ENCODE assay signal across 10 mouse cellular contexts in genomic region chr11:106777395-106777794, GRCm38 (mm10). TPM values are rescaled to one million over a fixed set of nuclear protein-coding genes. Genes with fewer than 3 reads are reported as not detected.
DNase-seq lines count a peak whose midpoint lies in the region; ATAC-seq and TF ChIP-seq lines count a peak whose summit lies in the region.
"Had no signal": no experiment of that assay in that cellular context is flagged by ENCODE, and none has a peak within 500 bp of the region (broad histone marks: within the 10 kb centered on the region; RNA-seq: fewer than 3 reads in every experiment).

No protein-coding gene starts in this region.

- peaks cover 71% of the 10 kb centered on the region for H3K36me3 ChIP-seq in heart, embryonic 13.5 days
- H3K36me3 ChIP-seq in intestine, postnatal 0 days (ENCODE audit: control insufficient read depth, insufficient read depth) = peaks cover 48% of the 10 kb centered on the region
- peaks cover 30% of the 10 kb centered on the region for H3K36me3 ChIP-seq in liver, embryonic 16.5 days (ENCODE audit: control insufficient read depth, insufficient read depth)
- H3K36me3 ChIP-seq in forebrain, embryonic 12.5 days (replicated peaks) = peaks cover 60% of the 10 kb centered on the region

- H3K27me3 ChIP-seq in heart, embryonic 13.5 days (replicated peaks) = no peaks in the 10 kb centered on the region
- no peaks in the 10 kb centered on the region for H3K27me3 ChIP-seq in intestine, postnatal 0 days (replicated peaks; ENCODE audit: control insufficient read depth, insufficient read depth, low read length)
- H3K27me3 ChIP-seq in liver, embryonic 16.5 days (ENCODE audit: control insufficient read depth, insufficient read depth, low read depth, low read length) = no peaks in the 10 kb centered on the region
- no peaks in the 10 kb centered on the region for H3K27me3 ChIP-seq in forebrain, embryonic 12.5 days

- H3K4me3 ChIP-seq in heart, embryonic 13.5 days = peak overlapping the region; percentile 90; the same call in 1 of the 2 replicates
- 0 out of 2 replicates have a peak overlapping the region, but pooled peaks have one; percentile 55 for H3K4me3 ChIP-seq in intestine, postnatal 0 days (ENCODE audit: low read depth, low read length)
- H3K4me3 ChIP-seq in liver, embryonic 16.5 days (ENCODE audit: low read depth, low read length) = no peak overlapping the region
- no peak overlapping the region for H3K4me3 ChIP-seq in forebrain, embryonic 12.5 days (replicated peaks)

- H3K9me3 ChIP-seq in heart, embryonic 13.5 days = no peaks in the 10 kb centered on the region
- H3K9me3 ChIP-seq in intestine, postnatal 0 days (ENCODE audit: control insufficient read depth) = no peaks in the 10 kb centered on the region
- no peaks in the 10 kb centered on the region for H3K9me3 ChIP-seq in liver, embryonic 16.5 days (replicated peaks; ENCODE audit: control insufficient read depth, low read length)
- no peaks in the 10 kb centered on the region for H3K9me3 ChIP-seq in forebrain, embryonic 12.5 days

- ATAC-seq in heart, embryonic 13.5 days (ENCODE audit: extremely low read depth, insufficient number of reproducible peaks, low FRiP score, low TSS enrichment) = no peak
- peak; percentile 66 for ATAC-seq in intestine, postnatal 0 days
- ATAC-seq in liver, embryonic 16.5 days (ENCODE audit: low read depth) = no peak
- ATAC-seq in forebrain, embryonic 12.5 days (ENCODE audit: low FRiP score) = no peak

- H3K27ac ChIP-seq in heart, embryonic 13.5 days (replicated peaks) = no peak overlapping the region
- peak overlapping the region; percentile 46; the same call in 1 of the 2 replicates for H3K27ac ChIP-seq in intestine, postnatal 0 days (ENCODE audit: low read depth, low read length)
- H3K27ac ChIP-seq in liver, embryonic 16.5 days (ENCODE audit: low read length) = no peak overlapping the region; the same call in 1 of the 2 replicates
- no peak overlapping the region for H3K27ac ChIP-seq in forebrain, embryonic 12.5 days

- peak overlapping the region; percentile 89 for H3K4me2 ChIP-seq in heart, embryonic 13.5 days
- H3K4me2 ChIP-seq in intestine, postnatal 0 days (replicated peaks; ENCODE audit: low read depth) = peak overlapping the region; percentile 77
- peak overlapping the region; percentile 93; the same call in 1 of the 2 replicates for H3K4me2 ChIP-seq in liver, embryonic 16.5 days (ENCODE audit: low read depth, low read length)
- no peak overlapping the region for H3K4me2 ChIP-seq in forebrain, embryonic 12.5 days

- H3K9ac ChIP-seq in heart, embryonic 13.5 days = peak overlapping the region; percentile 5; the same call in 1 of the 2 replicates
- H3K9ac ChIP-seq in intestine, postnatal 0 days (ENCODE audit: low read depth, low read length) = no peak overlapping the region
- no peak overlapping the region for H3K9ac ChIP-seq in liver, embryonic 16.5 days (ENCODE audit: low read depth, low read length)
- H3K9ac ChIP-seq in forebrain, embryonic 12.5 days = no peak overlapping the region

- no peak for TF ChIP-seq CTCF in intestine, postnatal 0 days (IDR thresholded peaks at IDR 0.05; ENCODE audit: low read depth)

- peaks cover 21% of the 10 kb centered on the region for H3K4me1 ChIP-seq in heart, embryonic 13.5 days
- H3K4me1 ChIP-seq in intestine, postnatal 0 days (replicated peaks; ENCODE audit: control insufficient read depth, insufficient read depth, low read length) = no peaks in the 10 kb centered on the region
- H3K4me1 ChIP-seq in liver, embryonic 16.5 days (ENCODE audit: control insufficient read depth, low read depth, low read length) = peaks cover 11% of the 10 kb centered on the region
- H3K4me1 ChIP-seq in forebrain, embryonic 12.5 days = peaks cover 12% of the 10 kb centered on the region; the same call in 1 of the 2 replicates

- WGBS in heart, embryonic 13.5 days = 92% methylated on average over 3 of the region's 3 CpGs
- WGBS in intestine, postnatal 0 days = 31% methylated on average over 3 of the region's 3 CpGs
- 81% methylated on average over 3 of the region's 3 CpGs for WGBS in liver, embryonic 16.5 days (ENCODE audit: insufficient replicate concordance)
- 89% methylated on average over 3 of the region's 3 CpGs for WGBS in forebrain, embryonic 12.5 days

- no peak for DNase-seq in heart, postnatal 4 days
- DNase-seq in CD4-positive helper T cell, adult 2 months (ENCODE audit: low read depth, low spot score) = peak; percentile 36
- DNase-seq in embryo, embryonic 10.5 days (ENCODE audit: low spot score) = no peak
- DNase-seq in embryo, embryonic 10 days (ENCODE audit: low spot score) = no peak
- DNase-seq: adrenal gland, postnatal 10 days; thymus, postnatal 36 days had no signal

RNA-seq across cellular contexts. Expression of gene Polg2, which starts 1.9 kb away (rescaled TPM):
- polyA plus RNA-seq in heart, embryonic 13.5 days (2015; fragmentation: Nextera tagmentation; extraction: Ambion mirVana) = 6.1 and 6.5 TPM in 2 replicates
- total RNA-seq in heart, postnatal 4 days (2021) = 1 to 10 TPM; 3.1 to 3.4 TPM
- 12.9 and 13.3 TPM in 2 replicates for polyA plus RNA-seq in intestine, postnatal 0 days (2015; fragmentation: Nextera tagmentation; extraction: Ambion mirVana)
- polyA plus RNA-seq in liver, embryonic 16.5 days (2015; fragmentation: Nextera tagmentation; extraction: Ambion mirVana) = 4.0 and 4.5 TPM in 2 replicates
- 10.3 and 10.4 TPM in 2 replicates for polyA plus RNA-seq in forebrain, embryonic 12.5 days (2016; fragmentation: Nextera tagmentation; extraction: Ambion mirVana)

RNA-seq across cellular contexts. Expression of gene Ddx5, which starts 11.6 kb away (rescaled TPM):
- 192 and 199 TPM in 2 replicates for polyA plus RNA-seq in heart, embryonic 13.5 days (2015; fragmentation: Nextera tagmentation; extraction: Ambion mirVana)
- total RNA-seq in heart, postnatal 4 days (2021) = 100 to 1,000 TPM; 561 to 583 TPM
- polyA plus RNA-seq in intestine, postnatal 0 days (2015; fragmentation: Nextera tagmentation; extraction: Ambion mirVana) = 163 and 183 TPM in 2 replicates
- polyA plus RNA-seq in liver, embryonic 16.5 days (2015; fragmentation: Nextera tagmentation; extraction: Ambion mirVana) = 118 and 124 TPM in 2 replicates
- 507 and 536 TPM in 2 replicates for polyA plus RNA-seq in forebrain, embryonic 12.5 days (2016; fragmentation: Nextera tagmentation; extraction: Ambion mirVana)

RNA-seq across cellular contexts. Expression of gene Cep95, which starts 11.7 kb away (rescaled TPM):
- polyA plus RNA-seq in heart, embryonic 13.5 days (2015; fragmentation: Nextera tagmentation; extraction: Ambion mirVana) = 11.5 and 13.7 TPM in 2 replicates
- total RNA-seq in heart, postnatal 4 days (2021) = 1 to 10 TPM; 6.8 to 9.3 TPM
- 5.3 and 5.5 TPM in 2 replicates for polyA plus RNA-seq in intestine, postnatal 0 days (2015; fragmentation: Nextera tagmentation; extraction: Ambion mirVana)
- 8.6 and 10.0 TPM in 2 replicates for polyA plus RNA-seq in liver, embryonic 16.5 days (2015; fragmentation: Nextera tagmentation; extraction: Ambion mirVana)
- polyA plus RNA-seq in forebrain, embryonic 12.5 days (2016; fragmentation: Nextera tagmentation; extraction: Ambion mirVana) = 25.4 and 27.0 TPM in 2 replicates

RNA-seq across cellular contexts. Expression of gene Milr1, which starts 26.4 kb away (rescaled TPM):
- 1.5 and 1.9 TPM in 2 replicates for polyA plus RNA-seq in heart, embryonic 13.5 days (2015; fragmentation: Nextera tagmentation; extraction: Ambion mirVana)
- under 1 TPM; 0.55 to 0.86 TPM for total RNA-seq in heart, postnatal 4 days (2021)
- 1.3 and 1.9 TPM in 2 replicates for polyA plus RNA-seq in intestine, postnatal 0 days (2015; fragmentation: Nextera tagmentation; extraction: Ambion mirVana)
- polyA plus RNA-seq in liver, embryonic 16.5 days (2015; fragmentation: Nextera tagmentation; extraction: Ambion mirVana) = 2.0 and 2.7 TPM in 2 replicates
- polyA plus RNA-seq in forebrain, embryonic 12.5 days (2016; fragmentation: Nextera tagmentation; extraction: Ambion mirVana) = 0.91 and 0.95 TPM in 2 replicates

RNA-seq across cellular contexts. Expression of gene Pecam1, which starts 27.0 kb away (rescaled TPM):
- 60.7 and 61.4 TPM in 2 replicates for polyA plus RNA-seq in heart, embryonic 13.5 days (2015; fragmentation: Nextera tagmentation; extraction: Ambion mirVana)
- 100 to 1,000 TPM; 183 TPM for total RNA-seq in heart, postnatal 4 days (2021)
- polyA plus RNA-seq in intestine, postnatal 0 days (2015; fragmentation: Nextera tagmentation; extraction: Ambion mirVana) = 25.9 and 26.1 TPM in 2 replicates
- 8.4 and 9.5 TPM in 2 replicates for polyA plus RNA-seq in liver, embryonic 16.5 days (2015; fragmentation: Nextera tagmentation; extraction: Ambion mirVana)
- 14.8 and 15.5 TPM in 2 replicates for polyA plus RNA-seq in forebrain, embryonic 12.5 days (2016; fragmentation: Nextera tagmentation; extraction: Ambion mirVana)

Comparison
In these comparisons a context has a peak if more than half of its experiments do, and no peak if none do; other contexts are left out.
1. H3K4me3 ChIP-seq: peak in heart, embryonic 13.5 days (single experiment) and intestine, postnatal 0 days (single experiment); none in liver, embryonic 16.5 days (single experiment) and forebrain, embryonic 12.5 days (single experiment).